Mouse (Mus musculus): ENCODE measurements around the gene Rasl10a. TPM values are rescaled to one million over a fixed set of nuclear protein-coding genes. Genes with fewer than 3 reads are reported as not detected.

The Rasl10a gene
- polyA plus RNA-seq, 1 experiment = 1.1 TPM

- WGBS = 92% methylated on average over 10 of the region's 10 CpGs
- no peak for DNase-seq (ENCODE audit: low read depth, low spot score)
Measured at GRCm38 (mm10) chr11:5051629-5052028, 6.3 kb upstream of the Rasl10a start.

- no peak for DNase-seq (ENCODE audit: low read depth, low spot score)
- 53% methylated on average over 10 of the region's 10 CpGs for WGBS
Measured at GRCm38 (mm10) chr11:5052200-5052854, 5.6 kb upstream of the Rasl10a start.

- 79% methylated on average over 14 of the region's 14 CpGs for WGBS
- DNase-seq (ENCODE audit: low read depth, low spot score) = no peak
Measured at GRCm38 (mm10) chr11:5054151-5054550, 3.8 kb upstream of the Rasl10a start.

GRCm38 (mm10) chr11:5054874-5055273 is 3.1 kb upstream of the Rasl10a start:
- DNase-seq (ENCODE audit: low read depth, low spot score) = no peak
- WGBS = 77% methylated on average over 6 of the region's 6 CpGs

GRCm38 (mm10) chr11:5055945-5056938 is 1.7 kb upstream of the Rasl10a start:
- DNase-seq (ENCODE audit: low read depth, low spot score) = no peak
- 77% methylated on average over 23 of the region's 23 CpGs for WGBS

GRCm38 (mm10) chr11:5057064-5057463 is 864 bp upstream of the Rasl10a start:
- DNase-seq (ENCODE audit: low read depth, low spot score) = no peak
- WGBS = 63% methylated on average over 8 of the region's 8 CpGs

GRCm38 (mm10) chr11:5057541-5057855 is 430 bp upstream of the Rasl10a start:
- WGBS = 37% methylated on average over 8 of the region's 8 CpGs
- DNase-seq (ENCODE audit: low read depth, low spot score) = no peak

GRCm38 (mm10) chr11:5058783-5059182 is 855 bp downstream of the Rasl10a start:
- DNase-seq (ENCODE audit: low read depth, low spot score) = no peak
- WGBS = 35% methylated on average over 9 of the region's 9 CpGs

- DNase-seq (ENCODE audit: low read depth, low spot score) = no peak
- 37% methylated on average over 14 of the region's 14 CpGs for WGBS
Measured at GRCm38 (mm10) chr11:5059230-5059629, 1.3 kb downstream of the Rasl10a start.

- WGBS = 43% methylated on average over 27 of the region's 27 CpGs
- DNase-seq (ENCODE audit: low read depth, low spot score) = no peak
Measured at GRCm38 (mm10) chr11:5059704-5060156, 1.8 kb downstream of the Rasl10a start.

- 81% methylated on average over 28 of the region's 28 CpGs for WGBS
- DNase-seq (ENCODE audit: low read depth, low spot score) = no peak
Measured at GRCm38 (mm10) chr11:5060756-5061412, 3.0 kb downstream of the Rasl10a start.

- 4% methylated on average over 62 of the region's 62 CpGs for WGBS
- peak; percentile 86 for DNase-seq (ENCODE audit: low read depth, low spot score)
Measured at GRCm38 (mm10) chr11:5061413-5062139, 3.6 kb downstream of the Rasl10a start.

- DNase-seq (ENCODE audit: low read depth, low spot score) = no peak
- WGBS = 13% methylated on average over 13 of the region's 13 CpGs
Measured at GRCm38 (mm10) chr11:5062326-5062725, 4.4 kb downstream of the Rasl10a start.

- WGBS = 72% methylated on average over 13 of the region's 13 CpGs
- DNase-seq (ENCODE audit: low read depth, low spot score) = no peak
Measured at GRCm38 (mm10) chr11:5062860-5063505, 5.1 kb downstream of the Rasl10a start.

- no peak for DNase-seq (ENCODE audit: low read depth, low spot score)
- 57% methylated on average over 31 of the region's 31 CpGs for WGBS
Measured at GRCm38 (mm10) chr11:5063561-5064281, 5.8 kb downstream of the Rasl10a start.

GRCm38 (mm10) chr11:5064282-5065055 is 6.5 kb downstream of the Rasl10a start:
- DNase-seq (ENCODE audit: low read depth, low spot score) = peak; percentile 39
- WGBS = 15% methylated on average over 38 of the region's 38 CpGs

GRCm38 (mm10) chr11:5065056-5065821 is 7.3 kb downstream of the Rasl10a start, which contains the start of gene Gas2l1:
Gene Gas2l1, minus strand, starts transcription at chr11:5065327.
- WGBS = under 1% methylated on average over 50 of the region's 50 CpGs

More at GRCm38 (mm10) chr11:5065056-5065821, 7.3 kb downstream of the Rasl10a start, which contains the start of gene Gas2l1:
- DNase-seq (ENCODE audit: low read depth, low spot score) = peak; percentile 75

All from large intestine, adult 2 months (tissue).